Mouse (Mus musculus): ENCODE data around the gene Lrrk1. TPM values are rescaled to one million over a fixed set of nuclear protein-coding genes. Genes with fewer than 3 reads are reported as not detected.
A peak's percentile ranks its signal among the peaks of the same experiment; 100 is the strongest.

Lrrk1 gene
- total and polyA plus RNA-seq, 3 experiments: 7.8 to 11.0 (median 9.6) TPM

- H3K4me1 ChIP-seq (ENCODE audit: control insufficient read depth, insufficient read depth, low read length): no peaks in the 10 kb centered on the region; the same call in 1 of the 2 replicates
- WGBS: 58% methylated on average over 12 of the region's 12 CpGs
- H3K36me3 ChIP-seq (ENCODE audit: control insufficient read depth, insufficient read depth, low read length): no peaks in the 10 kb centered on the region
- no peaks in the 10 kb centered on the region for H3K79me2 ChIP-seq (replicated peaks; ENCODE audit: control insufficient read depth, insufficient read depth, low read length)
- TF ChIP-seq EP300 (IDR thresholded peaks at IDR 0.05; ENCODE audit: insufficient read depth, low read depth, low read length) (no peak), POLR2A (IDR thresholded peaks at IDR 0.05; ENCODE audit: insufficient read depth, low read depth, low read length) (no peak), CTCF (IDR thresholded peaks at IDR 0.05) (no peak)
- H3K4me3 ChIP-seq: no peak overlapping the region
- H3K9ac ChIP-seq (ENCODE audit: low read depth, low read length): no peak overlapping the region
- H3K27me3 ChIP-seq (ENCODE audit: control insufficient read depth, insufficient read depth, low read length): no peaks in the 10 kb centered on the region
- intact Hi-C loops (cut with DNase I): no loop called here
- no peak overlapping the region for H3K27ac ChIP-seq
- DNase-seq: no peak
Observed at GRCm38 (mm10) chr7:66418981-66419380, 30.8 kb upstream of the Lrrk1 start.

DNA sequence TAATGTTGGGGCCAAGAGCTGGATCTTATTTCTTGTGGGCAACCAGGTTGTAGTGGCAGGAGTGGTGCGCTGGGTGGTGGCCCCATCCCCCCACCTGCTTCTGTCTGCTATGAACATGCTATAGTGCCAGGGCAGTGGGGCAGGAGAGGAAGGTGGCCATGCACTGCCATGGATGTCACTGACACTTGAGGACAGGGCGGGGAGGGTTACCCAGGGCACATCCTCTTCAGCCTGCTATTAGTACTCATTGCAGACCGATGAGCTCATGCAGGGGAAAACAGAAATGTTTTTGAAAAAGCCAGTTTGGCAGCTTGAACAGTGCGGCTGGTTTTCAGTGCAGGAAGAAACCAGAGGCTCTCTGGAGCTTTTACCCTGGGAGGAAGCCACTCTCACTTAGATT, 28.7 kb upstream of the Lrrk1 start:
- WGBS: 51% methylated on average over 4 of the region's 4 CpGs
- H3K27me3 ChIP-seq (ENCODE audit: control insufficient read depth, insufficient read depth, low read length): no peaks in the 10 kb centered on the region
- no peak overlapping the region for H3K4me3 ChIP-seq

DNA sequence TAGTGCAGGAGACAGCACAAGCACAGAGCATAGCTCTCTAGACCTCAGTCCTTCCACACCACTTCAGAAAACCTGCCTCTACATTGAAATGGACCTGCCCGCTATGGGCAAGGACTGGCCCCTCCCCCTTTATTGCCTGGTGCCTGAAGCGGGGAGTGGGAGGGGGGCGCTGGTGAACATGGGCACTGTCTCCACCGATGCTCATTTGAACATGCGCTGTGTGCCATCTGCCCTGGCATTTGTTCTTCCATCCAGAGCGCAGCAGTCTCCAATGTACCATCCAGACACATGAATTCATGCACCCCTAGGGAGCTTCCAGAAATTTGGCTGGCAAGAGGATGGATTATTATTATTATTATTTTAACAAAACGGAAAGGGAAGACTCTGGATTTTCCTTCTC, 24.9 kb upstream of the Lrrk1 start:
- TF ChIP-seq EP300 (IDR thresholded peaks at IDR 0.05; ENCODE audit: insufficient read depth, low read depth, low read length): no peak
- TF ChIP-seq POLR2A (IDR thresholded peaks at IDR 0.05; ENCODE audit: insufficient read depth, low read depth, low read length): no peak
- no peak for TF ChIP-seq CTCF (IDR thresholded peaks at IDR 0.05)
- no peak for DNase-seq
- Histone ChIP-seq H3K79me2 (replicated peaks; ENCODE audit: control insufficient read depth, insufficient read depth, low read length) (no peaks in the 10 kb centered on the region), H3K27ac (no peak overlapping the region), H3K4me3 (no peak overlapping the region), H3K4me1 (ENCODE audit: control insufficient read depth, insufficient read depth, low read length) (no peaks in the 10 kb centered on the region; the same call in 1 of the 2 replicates), H3K27me3 (ENCODE audit: control insufficient read depth, insufficient read depth, low read length) (no peaks in the 10 kb centered on the region), H3K36me3 (ENCODE audit: control insufficient read depth, insufficient read depth, low read length) (no peaks in the 10 kb centered on the region), H3K9ac (ENCODE audit: low read depth, low read length) (no peak overlapping the region)
- intact Hi-C loops (cut with DNase I): no loop called here
- WGBS: 83% methylated on average over 7 of the region's 7 CpGs

More for the DNA sequence above, 28.7 kb upstream of the Lrrk1 start:
- Histone ChIP-seq H3K79me2 (replicated peaks; ENCODE audit: control insufficient read depth, insufficient read depth, low read length) (no peaks in the 10 kb centered on the region), H3K27ac (no peak overlapping the region), H3K36me3 (ENCODE audit: control insufficient read depth, insufficient read depth, low read length) (no peaks in the 10 kb centered on the region), H3K4me1 (ENCODE audit: control insufficient read depth, insufficient read depth, low read length) (no peaks in the 10 kb centered on the region; the same call in 1 of the 2 replicates), H3K9ac (ENCODE audit: low read depth, low read length) (no peak overlapping the region)
- TF ChIP-seq POLR2A (IDR thresholded peaks at IDR 0.05; ENCODE audit: insufficient read depth, low read depth, low read length): no peak
- no peak for TF ChIP-seq EP300 (IDR thresholded peaks at IDR 0.05; ENCODE audit: insufficient read depth, low read depth, low read length)
- no peak for TF ChIP-seq CTCF (IDR thresholded peaks at IDR 0.05)
- intact Hi-C loops (cut with DNase I): no loop called here
- peak in 1 of 2 experiments; percentile 9 for DNase-seq

DNA sequence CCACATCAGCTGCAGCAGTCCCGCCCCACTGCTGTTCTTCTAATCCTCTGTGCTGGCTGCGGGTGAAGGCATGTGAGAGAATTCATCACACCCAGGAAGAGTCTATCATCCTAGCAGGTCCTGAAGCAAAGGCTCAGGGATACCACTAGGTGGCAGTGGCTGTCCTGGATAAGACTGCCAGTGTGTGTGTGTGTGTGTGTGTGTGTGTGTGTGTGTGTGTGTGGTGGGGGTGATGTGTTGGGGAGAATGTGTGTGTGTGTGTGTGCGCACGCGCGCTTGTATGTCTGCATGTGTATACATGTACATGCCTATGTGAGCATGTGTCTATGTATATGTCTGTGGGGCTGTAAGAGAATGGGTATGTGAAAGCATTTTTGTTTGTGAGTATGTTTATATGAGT, 21.3 kb upstream of the Lrrk1 start:
- no peak overlapping the region for H3K9ac ChIP-seq (ENCODE audit: low read depth, low read length)
- intact Hi-C loops (cut with DNase I): no loop called here
- H3K27me3 ChIP-seq (ENCODE audit: control insufficient read depth, insufficient read depth, low read length): no peaks in the 10 kb centered on the region
- no peaks in the 10 kb centered on the region for H3K36me3 ChIP-seq (ENCODE audit: control insufficient read depth, insufficient read depth, low read length)
- DNase-seq: no peak
- TF ChIP-seq CTCF (IDR thresholded peaks at IDR 0.05) (peak; percentile 57), EP300 (IDR thresholded peaks at IDR 0.05; ENCODE audit: insufficient read depth, low read depth, low read length) (no peak), POLR2A (IDR thresholded peaks at IDR 0.05; ENCODE audit: insufficient read depth, low read depth, low read length) (no peak)
- 68% methylated on average over 6 of the region's 6 CpGs for WGBS
- H3K4me1 ChIP-seq (ENCODE audit: control insufficient read depth, insufficient read depth, low read length): peaks cover 13% of the 10 kb centered on the region
- H3K4me3 ChIP-seq: no peak overlapping the region
- H3K27ac ChIP-seq: no peak overlapping the region
- H3K79me2 ChIP-seq (replicated peaks; ENCODE audit: control insufficient read depth, insufficient read depth, low read length): no peaks in the 10 kb centered on the region

GRCm38 (mm10) chr7:66406971-66407370, 18.8 kb upstream of the Lrrk1 start:
- TF ChIP-seq EP300 (IDR thresholded peaks at IDR 0.05; ENCODE audit: insufficient read depth, low read depth, low read length): no peak
- TF ChIP-seq POLR2A (IDR thresholded peaks at IDR 0.05; ENCODE audit: insufficient read depth, low read depth, low read length): no peak
- no peak for TF ChIP-seq CTCF (IDR thresholded peaks at IDR 0.05)
- WGBS: 67% methylated on average over 8 of the region's 8 CpGs
- Histone ChIP-seq H3K9ac (ENCODE audit: low read depth, low read length) (no peak overlapping the region), H3K4me3 (no peak overlapping the region), H3K79me2 (replicated peaks; ENCODE audit: control insufficient read depth, insufficient read depth, low read length) (no peaks in the 10 kb centered on the region), H3K36me3 (ENCODE audit: control insufficient read depth, insufficient read depth, low read length) (no peaks in the 10 kb centered on the region), H3K27me3 (ENCODE audit: control insufficient read depth, insufficient read depth, low read length) (no peaks in the 10 kb centered on the region), H3K27ac (no peak overlapping the region), H3K4me1 (ENCODE audit: control insufficient read depth, insufficient read depth, low read length) (peaks cover 13% of the 10 kb centered on the region)
- intact Hi-C loops (cut with DNase I): no loop called here
- no peak for DNase-seq

- H3K36me3 ChIP-seq (ENCODE audit: control insufficient read depth, insufficient read depth, low read length): no peaks in the 10 kb centered on the region
- no peaks in the 10 kb centered on the region for H3K27me3 ChIP-seq (ENCODE audit: control insufficient read depth, insufficient read depth, low read length)
- peaks cover 13% of the 10 kb centered on the region for H3K4me1 ChIP-seq (ENCODE audit: control insufficient read depth, insufficient read depth, low read length)
- intact Hi-C loops (cut with DNase I): no loop called here
- H3K27ac ChIP-seq: peak overlapping the region; percentile 31; the same call in 1 of the 2 replicates
- peak; percentile 34 to 39 for DNase-seq
- WGBS: 36% methylated on average over 13 of the region's 13 CpGs
- no peaks in the 10 kb centered on the region for H3K79me2 ChIP-seq (replicated peaks; ENCODE audit: control insufficient read depth, insufficient read depth, low read length)
- no peak overlapping the region for H3K4me3 ChIP-seq
- H3K9ac ChIP-seq (ENCODE audit: low read depth, low read length): no peak overlapping the region
- TF ChIP-seq POLR2A (IDR thresholded peaks at IDR 0.05; ENCODE audit: insufficient read depth, low read depth, low read length) (no peak), EP300 (IDR thresholded peaks at IDR 0.05; ENCODE audit: insufficient read depth, low read depth, low read length) (no peak)
Observed at GRCm38 (mm10) chr7:66405951-66406721, 18.0 kb upstream of the Lrrk1 start.
